8 mouse cellular contexts compared by ENCODE assay signal in the genomic region with DNA sequence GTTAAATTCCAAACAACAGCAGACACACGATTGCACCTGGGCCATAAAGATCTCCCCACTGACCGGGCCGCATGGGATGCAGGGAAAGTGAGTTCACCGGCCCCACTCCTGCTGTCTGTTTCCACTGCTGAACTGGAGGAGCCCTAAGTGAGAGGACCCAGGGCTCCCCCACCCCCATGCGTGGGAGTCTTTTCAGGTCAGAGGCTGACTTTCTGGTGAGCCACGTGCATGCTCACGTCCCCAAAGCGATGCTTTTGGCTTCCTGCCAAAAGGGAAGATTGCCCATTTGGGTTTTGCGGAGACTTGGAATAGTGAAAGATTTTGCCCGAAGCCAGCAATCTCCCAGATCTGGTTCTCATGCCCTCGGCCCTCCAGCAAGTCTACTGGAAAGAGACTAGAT. TPM values are rescaled to one million over a fixed set of nuclear protein-coding genes. Genes with fewer than 3 reads are reported as not detected.
DNase-seq lines count a peak whose midpoint lies in the region; ATAC-seq and TF ChIP-seq lines count a peak whose summit lies in the region.

No protein-coding gene starts in this region.

- H3K9me3 ChIP-seq in kidney, embryonic 15.5 days (replicated peaks), result no peaks in the 10 kb centered on the region
- no peaks in the 10 kb centered on the region for H3K9me3 ChIP-seq in embryonic facial prominence, embryonic 12.5 days

- H3K4me3 ChIP-seq in cerebellum, adult 2 months (replicated peaks; ENCODE audit: insufficient read depth, low read depth, low read length), result no peak overlapping the region
- H3K4me3 ChIP-seq in kidney, embryonic 15.5 days (replicated peaks), result peak overlapping the region; percentile 16
- no peak overlapping the region for H3K4me3 ChIP-seq in embryonic facial prominence, embryonic 12.5 days

- no peaks in the 10 kb centered on the region for H3K36me3 ChIP-seq in kidney, embryonic 15.5 days
- H3K36me3 ChIP-seq in embryonic facial prominence, embryonic 12.5 days, result no peaks in the 10 kb centered on the region

- H3K27ac ChIP-seq in cerebellum, adult 2 months (ENCODE audit: insufficient read depth, low read length), result no peak overlapping the region
- H3K27ac ChIP-seq in kidney, embryonic 15.5 days, result peak overlapping the region; percentile 45; the same call in 1 of the 2 replicates
- H3K27ac ChIP-seq in embryonic facial prominence, embryonic 12.5 days, result 0 out of 2 replicates have a peak overlapping the region, but pooled peaks have one; percentile 9

- TF ChIP-seq CTCF in cerebellum, adult 2 months (IDR thresholded peaks at IDR 0.05; ENCODE audit: borderline replicate concordance, insufficient read depth, low read depth, low read length), result no peak

- peak; percentile 28 to 33 for DNase-seq in cerebellum, adult 2 months
- DNase-seq in cerebellum, adult 8-10 months, result no peak
- DNase-seq in kidney, postnatal 14 days, result no peak
- DNase-seq in kidney, postnatal 10 days, result peak; percentile 47
- no peak for DNase-seq in left cerebral cortex, adult 11 months (ENCODE audit: low spot score)
- DNase-seq in ovary, postnatal 36 days (ENCODE audit: low spot score), result no peak

- peaks cover 6% of the 10 kb centered on the region; the same call in 1 of the 2 replicates for H3K4me1 ChIP-seq in cerebellum, adult 2 months (ENCODE audit: control insufficient read depth, insufficient read depth, low read length)
- H3K4me1 ChIP-seq in kidney, embryonic 15.5 days, result peaks cover 75% of the 10 kb centered on the region
- peaks cover 47% of the 10 kb centered on the region for H3K4me1 ChIP-seq in embryonic facial prominence, embryonic 12.5 days

- 23% methylated on average over 11 of the region's 11 CpGs for WGBS in cerebellum, adult 2 months
- WGBS in kidney, embryonic 15.5 days, result 3% methylated on average over 11 of the region's 11 CpGs
- WGBS in embryonic facial prominence, embryonic 12.5 days, result 22% methylated on average over 11 of the region's 11 CpGs

- H3K4me2 ChIP-seq in kidney, embryonic 15.5 days, result peak overlapping the region; percentile 40
- peak overlapping the region; percentile 43 for H3K4me2 ChIP-seq in embryonic facial prominence, embryonic 12.5 days (replicated peaks)

- ATAC-seq in kidney, embryonic 15.5 days (replicated peaks; ENCODE audit: low FRiP score), result no peak
- ATAC-seq in embryonic facial prominence, embryonic 12.5 days (ENCODE audit: insufficient number of reproducible peaks, insufficient read depth, low FRiP score, low TSS enrichment), result no peak

- no peaks in the 10 kb centered on the region for H3K27me3 ChIP-seq in cerebellum, adult 2 months (ENCODE audit: control insufficient read depth, insufficient read depth, low read length)
- peaks cover 53% of the 10 kb centered on the region for H3K27me3 ChIP-seq in kidney, embryonic 15.5 days
- 0 out of 2 replicates have a peak, but pooled peaks cover 22% of the 10 kb centered on the region for H3K27me3 ChIP-seq in embryonic facial prominence, embryonic 12.5 days

- no peak overlapping the region for H3K9ac ChIP-seq in kidney, embryonic 15.5 days
- H3K9ac ChIP-seq in embryonic facial prominence, embryonic 12.5 days, result no peak overlapping the region

- TF ChIP-seq POLR2A in cerebellum, adult 2 months (IDR thresholded peaks at IDR 0.05; ENCODE audit: borderline replicate concordance, insufficient read depth, low read length), result no peak

RNA-seq across cellular contexts. Expression of gene Meox1, which starts 2.7 kb away (rescaled TPM):
- 1.5 and 1.8 TPM in 2 replicates for polyA plus RNA-seq in cerebellum, adult 2 months (2012; rRNA removed)
- 13.6 and 15.4 TPM in 2 replicates for polyA plus RNA-seq in kidney, embryonic 15.5 days (2015; fragmentation: Nextera tagmentation; extraction: Ambion mirVana)
- 10.0 and 10.9 TPM in 2 replicates for polyA plus RNA-seq in embryonic facial prominence, embryonic 12.5 days (2016; fragmentation: Nextera tagmentation; extraction: Ambion mirVana)

Comparison
In these comparisons a context has a peak if more than half of its experiments do, and no peak if none do; other contexts are left out.
1. DNase-seq: peak in cerebellum, adult 2 months (2 of 2) and kidney, postnatal 10 days (single experiment); none in cerebellum, adult 8-10 months (single experiment), kidney, postnatal 14 days (single experiment), left cerebral cortex, adult 11 months (single experiment) and ovary, postnatal 36 days (single experiment).